Mouse (Mus musculus) ES-E14 (cell line): ENCODE measurements around the gene Gm11099.

ENCODE experiments used
- CHD2 ChIP-seq: IDR thresholded peaks from 2 replicates; pipeline ENCODE4 v1.6.1; 2014; ENCODE audit warnings: mild to moderate bottlenecking, low read depth, low read length, inconsistent platforms
- HCFC1 ChIP-seq: IDR thresholded peaks from 2 replicates; pipeline ENCODE4 v1.6.1; 2012; ENCODE audit warnings: low read length, inconsistent platforms, borderline replicate concordance; ENCODE audit not compliant: insufficient read depth
- MAFK ChIP-seq: IDR thresholded peaks from 2 replicates; pipeline ENCODE4 v1.6.1; 2014; ENCODE audit warnings: mild to moderate bottlenecking, low read depth, low read length, inconsistent platforms; ENCODE audit not compliant: insufficient read depth
- ZC3H11A ChIP-seq: IDR thresholded peaks from 2 replicates; pipeline ENCODE4 v1.6.1; 2012; ENCODE audit warnings: low read depth, mild to moderate bottlenecking, inconsistent platforms, low read length, borderline replicate concordance
- ZNF384 ChIP-seq: IDR thresholded peaks from 2 replicates; pipeline ENCODE4 v1.6.1; 2012; ENCODE audit warnings: low read depth, low read length, inconsistent platforms

GRCm38 (mm10) chr2:58844499-58844898 lies 14.7 kb upstream of the Gm11099 start:
- TF ChIP-seq MAFK (no peak), ZNF384 (no peak), CHD2 (no peak), ZC3H11A (no peak), HCFC1 (no peak)
